Mouse (Mus musculus): ENCODE results near the gene Cobl.

Gene Cobl

GRCm38 (mm10) chr11:12464181-12465162 is at the start of gene Cobl:
Gene Cobl, minus strand, starts transcription at chr11:12464960.
- DNase-seq (ENCODE audit: inconsistent age in 2 of 2, low spot score in 1 of 2) = peak; percentile 13 to 52

- no peak for DNase-seq (ENCODE audit: inconsistent age in 2 of 2, low spot score in 1 of 2)
Observed at GRCm38 (mm10) chr11:12513796-12514195, 49.0 kb upstream of the Cobl start.

GRCm38 (mm10) chr11:12506371-12506890 is 41.7 kb upstream of the Cobl start:
- DNase-seq (ENCODE audit: inconsistent age in 2 of 2, low spot score in 1 of 2) = no peak

DNA sequence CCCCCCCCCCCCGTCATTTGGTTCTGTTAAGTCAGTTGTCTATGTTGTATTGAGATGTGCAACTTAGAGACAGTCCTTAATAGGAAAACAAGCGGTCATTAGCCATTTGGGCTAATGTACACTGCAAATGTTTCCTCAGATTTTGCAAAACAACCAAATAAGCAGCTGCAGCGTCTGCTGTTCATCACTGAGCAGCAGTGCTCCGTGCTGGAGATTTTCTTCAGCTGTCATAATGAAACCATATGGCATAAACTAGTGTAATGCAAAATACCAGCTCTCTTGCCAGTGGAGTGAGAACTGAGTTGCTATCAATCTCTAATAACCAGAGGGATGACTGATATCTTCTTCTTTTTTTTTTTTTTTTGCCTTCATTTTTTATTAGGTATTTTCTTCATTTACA is 39.0 kb upstream of the Cobl start:
- no peak for DNase-seq (ENCODE audit: inconsistent age in 2 of 2, low spot score in 1 of 2)

DNA sequence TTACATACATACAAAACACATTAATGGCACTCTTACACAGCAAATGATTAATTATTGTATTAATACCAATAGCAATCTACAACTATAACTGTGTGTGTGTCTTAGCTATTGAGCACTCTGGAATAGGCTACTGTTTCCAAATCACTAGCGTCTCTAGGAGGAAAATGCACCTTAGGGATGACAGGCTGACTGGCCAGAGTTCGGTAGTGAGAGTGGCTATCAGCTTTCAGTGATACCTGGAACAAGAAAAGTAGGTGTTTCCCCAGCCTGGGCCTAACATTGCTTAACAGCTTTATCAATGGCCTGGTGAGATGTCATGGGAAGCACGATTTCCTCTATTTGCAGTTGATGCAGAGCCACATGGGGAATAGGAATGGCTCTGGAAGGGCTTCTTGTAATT is 37.0 kb upstream of the Cobl start:
- no peak for DNase-seq (ENCODE audit: inconsistent age in 2 of 2, low spot score in 1 of 2)

GRCm38 (mm10) chr11:12493791-12494190 is 29.0 kb upstream of the Cobl start:
- no peak for DNase-seq (ENCODE audit: inconsistent age in 2 of 2, low spot score in 1 of 2)

GRCm38 (mm10) chr11:12479856-12480403 is 15.2 kb upstream of the Cobl start:
- DNase-seq (ENCODE audit: inconsistent age in 2 of 2, low spot score in 1 of 2) = no peak

DNA sequence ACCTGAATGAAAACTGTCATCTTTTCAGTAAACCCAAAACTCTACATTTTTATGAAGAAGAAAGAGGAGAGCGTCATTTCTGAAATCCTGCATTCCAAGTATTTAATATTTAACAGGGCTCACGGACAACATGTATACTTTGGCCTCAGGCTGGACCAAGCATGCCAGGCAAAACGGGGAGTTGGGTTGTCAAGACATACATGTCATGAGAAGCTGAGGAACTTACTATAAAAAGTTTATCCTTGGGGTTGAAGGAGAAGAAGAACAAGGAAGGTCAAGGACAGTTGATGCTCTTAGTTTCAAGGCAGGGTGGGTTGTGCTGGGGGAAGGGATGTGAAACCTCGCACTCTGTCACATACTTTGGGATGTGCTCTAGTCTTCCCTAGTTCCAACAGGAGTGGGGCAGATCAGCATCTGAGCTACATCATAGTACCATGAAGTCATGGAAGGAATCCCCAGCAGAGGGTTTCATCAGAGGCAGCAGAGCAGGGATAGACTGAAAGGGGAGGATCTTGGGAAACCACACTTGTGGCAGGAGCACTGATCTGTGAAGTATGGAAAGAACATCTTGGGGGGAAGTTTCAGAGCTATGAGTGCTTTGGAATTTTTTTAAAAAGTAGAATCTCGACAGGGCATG is 9.7 kb upstream of the Cobl start:
- no peak for DNase-seq (ENCODE audit: inconsistent age in 2 of 2, low spot score in 1 of 2)

- DNase-seq (ENCODE audit: inconsistent age in 2 of 2, low spot score in 1 of 2) = no peak
Observed at GRCm38 (mm10) chr11:12473625-12474298, 9.0 kb upstream of the Cobl start.

DNA sequence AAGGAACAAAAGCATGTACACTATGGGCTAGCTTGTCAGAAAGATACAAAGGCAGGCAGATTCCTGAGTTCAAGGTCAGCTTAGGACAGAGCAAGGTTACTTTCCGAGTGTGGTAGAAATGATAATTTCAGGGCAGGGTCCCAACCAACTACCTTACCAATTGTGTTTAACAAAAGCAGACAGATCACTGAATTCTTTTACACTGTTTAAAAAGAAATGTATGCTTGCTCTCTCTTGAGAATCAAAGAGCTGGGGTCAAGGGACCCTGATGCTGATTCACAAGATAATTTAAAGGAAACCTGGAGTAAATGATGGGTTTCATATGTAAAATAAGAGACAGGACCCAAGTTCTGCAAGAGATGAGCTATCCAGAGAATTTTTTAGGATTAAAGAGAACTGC is 4.9 kb upstream of the Cobl start:
- no peak for DNase-seq (ENCODE audit: inconsistent age in 2 of 2, low spot score in 1 of 2)

- no peak for DNase-seq (ENCODE audit: inconsistent age in 2 of 2, low spot score in 1 of 2)
Observed at GRCm38 (mm10) chr11:12468661-12469060, 3.9 kb upstream of the Cobl start.

DNA sequence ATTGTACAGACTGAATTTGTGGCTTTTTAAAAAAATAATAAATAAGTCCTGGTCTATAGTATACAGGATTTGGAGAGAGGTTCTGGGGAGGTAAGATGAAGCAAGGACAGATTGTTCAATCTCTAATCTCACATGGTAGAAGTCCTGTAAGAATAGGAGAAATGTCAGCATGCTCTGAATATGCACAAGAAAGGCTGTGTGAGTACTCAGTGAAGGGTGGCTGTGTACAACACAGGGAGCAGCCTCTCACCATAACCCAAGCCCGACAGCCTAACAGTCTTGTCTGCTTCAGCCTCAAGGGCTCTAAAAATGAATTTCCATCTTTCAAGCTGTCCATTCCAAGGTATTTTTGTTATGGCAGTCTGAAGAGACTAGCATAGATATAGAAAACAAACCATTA is 3.1 kb upstream of the Cobl start:
- DNase-seq (ENCODE audit: inconsistent age in 2 of 2, low spot score in 1 of 2) = no peak

- no peak for DNase-seq (ENCODE audit: inconsistent age in 2 of 2, low spot score in 1 of 2)
Observed at GRCm38 (mm10) chr11:12467217-12467616, 2.5 kb upstream of the Cobl start.

DNA sequence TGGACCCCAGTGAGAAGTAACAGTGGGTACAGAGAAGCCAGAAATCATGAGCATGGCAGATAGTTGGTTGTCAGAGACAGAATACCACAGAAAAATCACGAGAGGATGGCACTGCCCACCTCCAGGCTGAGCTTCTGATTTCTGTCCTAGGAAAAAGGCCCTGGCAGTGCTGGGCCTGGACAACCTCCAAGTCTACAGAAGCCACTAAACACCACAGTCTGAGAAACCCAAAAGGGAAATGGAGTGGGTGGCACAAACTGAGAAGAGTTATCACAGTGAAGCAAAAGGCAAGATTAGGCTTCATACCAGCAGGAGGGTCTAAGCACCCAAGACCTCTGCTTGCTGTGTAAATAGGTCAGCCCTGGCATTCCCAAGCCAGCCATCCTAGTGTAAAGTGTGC is 1.8 kb upstream of the Cobl start:
- DNase-seq (ENCODE audit: inconsistent age in 2 of 2, low spot score in 1 of 2) = no peak

GRCm38 (mm10) chr11:12465229-12465628 is 469 bp upstream of the Cobl start:
- peak in 1 of 2 experiments; percentile 19 for DNase-seq (ENCODE audit: inconsistent age in 2 of 2, low spot score in 1 of 2)

- DNase-seq (ENCODE audit: inconsistent age in 2 of 2, low spot score in 1 of 2) = no peak
Observed at GRCm38 (mm10) chr11:12463615-12464170, 1.1 kb downstream of the Cobl start.

DNA sequence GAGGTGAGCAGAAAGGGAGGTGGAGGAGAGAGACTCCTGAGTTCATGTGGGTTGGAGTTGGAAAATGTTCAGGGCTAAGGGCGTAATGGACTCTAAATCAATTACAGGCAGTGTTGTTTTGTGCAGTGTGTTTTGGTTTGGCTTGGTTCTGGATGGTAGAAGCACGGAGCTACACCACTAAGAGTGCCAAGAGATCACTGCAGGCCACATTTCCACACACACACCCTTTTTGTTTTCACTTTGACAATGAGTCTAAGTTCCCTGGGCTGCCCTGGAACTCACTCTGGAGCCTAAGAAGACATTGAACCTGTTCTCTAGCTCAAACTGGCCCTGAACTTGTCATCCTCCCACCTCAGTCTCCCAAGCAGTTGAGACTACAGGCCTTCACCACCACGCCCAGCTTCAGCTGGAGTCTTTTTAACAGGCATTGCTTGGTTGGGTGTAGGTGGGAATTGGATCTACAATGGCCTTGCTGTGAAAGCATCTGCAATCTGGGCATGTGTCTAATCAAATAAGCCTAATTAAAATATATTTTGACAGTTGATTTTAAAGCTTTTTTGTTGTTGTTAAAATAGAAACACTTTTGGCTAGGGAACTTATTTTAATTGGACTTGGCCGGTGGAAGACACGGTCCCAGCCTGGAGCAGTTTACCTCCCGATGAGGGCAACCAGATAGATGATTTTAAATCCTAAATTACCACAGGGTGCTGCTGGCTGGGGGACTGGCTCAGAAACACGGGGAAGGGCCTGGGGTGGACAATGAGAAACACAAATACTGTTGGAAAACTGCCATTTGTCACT is 4.8 kb downstream of the Cobl start:
- peak in 1 of 2 experiments; percentile 17 for DNase-seq (ENCODE audit: inconsistent age in 2 of 2, low spot score in 1 of 2)

DNA sequence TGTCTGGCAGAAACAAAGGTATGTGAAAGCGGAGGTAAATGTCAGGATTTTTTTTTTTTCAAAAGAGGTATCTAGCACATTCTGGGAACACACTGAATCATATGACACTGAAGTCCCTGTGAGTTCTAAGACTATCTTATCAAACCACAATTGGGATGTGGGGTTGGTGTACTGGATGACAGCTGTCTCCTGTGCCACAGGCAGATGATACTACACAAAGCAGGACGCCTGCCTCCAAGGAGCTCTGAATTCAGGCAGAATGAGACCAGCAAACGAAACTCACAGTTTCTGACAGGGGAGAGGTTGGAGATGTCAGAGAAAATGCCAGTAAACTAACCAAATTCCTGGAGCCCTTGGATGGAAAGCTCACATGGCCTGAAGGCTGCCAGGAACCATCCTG is 5.9 kb downstream of the Cobl start:
- no peak for DNase-seq (ENCODE audit: inconsistent age in 2 of 2, low spot score in 1 of 2)

GRCm38 (mm10) chr11:12458392-12458791 is 6.4 kb downstream of the Cobl start:
- no peak for DNase-seq (ENCODE audit: inconsistent age in 2 of 2, low spot score in 1 of 2)

GRCm38 (mm10) chr11:12448101-12448500 is 16.7 kb downstream of the Cobl start:
- DNase-seq (ENCODE audit: inconsistent age in 2 of 2, low spot score in 1 of 2) = no peak

Data from adrenal gland, adult (tissue).